Mouse (Mus musculus): ENCODE results near the gene Zfp3.

- TF ChIP-seq CTCF (conservative IDR thresholded peaks at IDR 0.05; ENCODE audit: insufficient read depth, insufficient read length, low read depth, low read length) (no peak), POLR2A (IDR thresholded peaks at IDR 0.05; ENCODE audit: low read depth, low read length) (no peak)
Measured at GRCm38 (mm10) chr11:70808101-70808500, 44.1 kb downstream of the Zfp3 start.
